Mouse (Mus musculus) E14TG2a.4 (cell line): ENCODE data around the gene Donson.
A peak's percentile ranks its signal among the peaks of the same experiment; 100 is the strongest.
"Not testable (repeated sequence)": the region's sequence is repeated elsewhere in the genome, so short reads cannot be mapped to it uniquely, and the experiment has no call there.

Experiments used
- H3K27me3 ChIP-seq: 2 replicates; pipeline ENCODE4 v1.6.1; 2014; ENCODE audit warnings: low read length, control low read depth; ENCODE audit not compliant: insufficient read depth
- H3K36me3 ChIP-seq: 2 replicates; pipeline ENCODE4 v1.6.1; 2014; ENCODE audit warnings: low read length, control low read depth; ENCODE audit not compliant: insufficient read depth
- H3K4me1 ChIP-seq: replicated peaks from 2 replicates; pipeline ENCODE4 v1.6.1; 2014; ENCODE audit warnings: low read depth, low read length, control low read depth
- H3K4me3 ChIP-seq: replicated peaks from 2 replicates; pipeline ENCODE4 v1.5.1; 2014; ENCODE audit warnings: mild to moderate bottlenecking, low read length
- H3K9me3 ChIP-seq: 2 replicates; pipeline ENCODE4 v1.6.1; 2014; ENCODE audit warnings: low read length, control low read depth
- CTCF ChIP-seq: conservative IDR thresholded peaks from 2 replicates; pipeline ENCODE4 v1.5.1; 2014; ENCODE audit warnings: low read length
- NANOG ChIP-seq: IDR thresholded peaks from 2 replicates; pipeline ENCODE4 v1.6.1; 2014; ENCODE audit warnings: borderline replicate concordance, low read length, mixed read lengths
- POU5F1 ChIP-seq: IDR thresholded peaks from 2 replicates; pipeline ENCODE4 v1.6.1; 2014; ENCODE audit warnings: low read length, borderline replicate concordance

Donson gene

GRCm38 (mm10) chr16:91652191-91652590, 36.4 kb downstream of the Donson start:
- TF ChIP-seq NANOG (no peak), POU5F1 (no peak), CTCF (no peak)
- H3K27me3 ChIP-seq, result no peaks in the 10 kb centered on the region
- peaks cover 46% of the 10 kb centered on the region for H3K4me1 ChIP-seq
- H3K9me3 ChIP-seq, result no peaks in the 10 kb centered on the region
- H3K4me3 ChIP-seq, result 0 out of 2 replicates have a peak overlapping the region, but pooled peaks have one; percentile 7
- H3K36me3 ChIP-seq, result peaks cover 69% of the 10 kb centered on the region

- H3K4me3 ChIP-seq, result peak overlapping the region; percentile 21; the same call in 1 of the 2 replicates
- H3K9me3 ChIP-seq, result no peaks in the 10 kb centered on the region
- H3K27me3 ChIP-seq, result no peaks in the 10 kb centered on the region
- peaks cover 38% of the 10 kb centered on the region for H3K4me1 ChIP-seq
- TF ChIP-seq NANOG, result no peak
- H3K36me3 ChIP-seq, result peaks cover 47% of the 10 kb centered on the region
Measured at GRCm38 (mm10) chr16:91649781-91650180, 38.8 kb downstream of the Donson start.

GRCm38 (mm10) chr16:91649246-91649645, 39.3 kb downstream of the Donson start:
- Histone ChIP-seq H3K27me3 (no peaks in the 10 kb centered on the region), H3K4me1 (peaks cover 41% of the 10 kb centered on the region), H3K36me3 (peaks cover 47% of the 10 kb centered on the region), H3K4me3 (peak overlapping the region; percentile 94), H3K9me3 (no peaks in the 10 kb centered on the region)
- TF ChIP-seq NANOG (no peak), POU5F1 (no peak), CTCF (no peak)

GRCm38 (mm10) chr16:91648220-91648550, 40.4 kb downstream of the Donson start:
- H3K9me3 ChIP-seq, result no peaks in the 10 kb centered on the region
- H3K4me1 ChIP-seq, result peaks cover 52% of the 10 kb centered on the region
- no peaks in the 10 kb centered on the region for H3K27me3 ChIP-seq
- H3K4me3 ChIP-seq, result peak overlapping the region; percentile 94
- H3K36me3 ChIP-seq, result peaks cover 47% of the 10 kb centered on the region
- TF ChIP-seq POU5F1 (no peak), NANOG (no peak), CTCF (no peak)

- H3K9me3 ChIP-seq, result no peaks in the 10 kb centered on the region
- no peaks in the 10 kb centered on the region for H3K27me3 ChIP-seq
- H3K36me3 ChIP-seq, result peaks cover 47% of the 10 kb centered on the region
- H3K4me1 ChIP-seq, result peaks cover 57% of the 10 kb centered on the region
- peak within 1 kb of the TSS; percentile 94 for H3K4me3 ChIP-seq
- TF ChIP-seq POU5F1 (no peak), CTCF (no peak), NANOG (no peak)
Measured at GRCm38 (mm10) chr16:91647461-91648219, 40.9 kb downstream of the Donson start, which contains the start of gene Son. Gene Son (plus strand): TSS chr16:91647506.

- H3K4me3 ChIP-seq, result peak within 1 kb of the TSS; percentile 94
- no peaks in the 10 kb centered on the region for H3K9me3 ChIP-seq
- no peaks in the 10 kb centered on the region for H3K27me3 ChIP-seq
- TF ChIP-seq NANOG, result no peak
- TF ChIP-seq POU5F1, result no peak
- TF ChIP-seq CTCF, result no peak
- peaks cover 58% of the 10 kb centered on the region for H3K4me1 ChIP-seq
- H3K36me3 ChIP-seq, result peaks cover 47% of the 10 kb centered on the region
Measured at GRCm38 (mm10) chr16:91646681-91647419, 41.7 kb downstream of the Donson start, which contains the start of gene Gart. Gene Gart (minus strand): TSS chr16:91646952.

- no peaks in the 10 kb centered on the region for H3K9me3 ChIP-seq
- TF ChIP-seq CTCF (no peak), POU5F1 (no peak)
Measured at GRCm38 (mm10) chr16:91645995-91646602, 42.5 kb downstream of the Donson start.

GRCm38 (mm10) chr16:91645420-91645819, 43.1 kb downstream of the Donson start:
- Histone ChIP-seq H3K4me1 (peaks cover 47% of the 10 kb centered on the region), H3K4me3 (peak overlapping the region; percentile 94), H3K36me3 (peaks cover 50% of the 10 kb centered on the region)
- H3K27me3 ChIP-seq, H3K9me3 ChIP-seq: not testable (repeated sequence)

More at GRCm38 (mm10) chr16:91645995-91646602, 42.5 kb downstream of the Donson start:
- peaks cover 52% of the 10 kb centered on the region for H3K4me1 ChIP-seq
- H3K4me3 ChIP-seq, result peak overlapping the region; percentile 94
- peaks cover 47% of the 10 kb centered on the region for H3K36me3 ChIP-seq
- H3K27me3 ChIP-seq, result no peaks in the 10 kb centered on the region
